Mouse (Mus musculus) embryonic fibroblast, embryonic 13.5 days (primary cell): ENCODE data around the gene Ythdf2.

Experiments
- CTCF ChIP-seq: IDR thresholded peaks from 2 replicates; pipeline ENCODE4 v1.5.1; 2011; ENCODE audit warnings: mild to moderate bottlenecking, control low read depth, low read length, moderate library complexity, borderline replicate concordance; ENCODE audit not compliant: insufficient read depth
- POLR2A ChIP-seq: IDR thresholded peaks from 2 replicates; pipeline ENCODE4 v1.6.1; 2011; ENCODE audit warnings: low read depth, mild to moderate bottlenecking, control low read depth, low read length, moderate library complexity

- TF ChIP-seq POLR2A, result no peak
- TF ChIP-seq CTCF, result no peak
Measured at GRCm38 (mm10) chr4:132146201-132146600, 65.9 kb downstream of the Ythdf2 start.
